Mouse (Mus musculus) testis, adult 2 months (tissue): ENCODE results near the gene Riok1.

Source experiments
- CTCF ChIP-seq: fragments of 200-500 bp; IDR thresholded peaks from 2 replicates; pipeline ENCODE4 v1.5.1; 2012; ENCODE audit warnings: low read depth, mild to moderate bottlenecking, inconsistent platforms, low read length, moderate library complexity; ENCODE audit not compliant: control insufficient read depth, insufficient read depth, insufficient replicate concordance
- POLR2A ChIP-seq: fragments of 200-500 bp; IDR thresholded peaks from 2 replicates; pipeline ENCODE4 v1.6.1; 2012; ENCODE audit warnings: low read depth, mild to moderate bottlenecking, inconsistent platforms, low read length, moderate library complexity; ENCODE audit not compliant: control insufficient read depth

- TF ChIP-seq CTCF (no peak), POLR2A (no peak)
These were observed 21.2 kb upstream of the Riok1 start for GRCm38 (mm10) chr13:38015591-38015990.
